Mouse (Mus musculus): ENCODE measurements around the gene Osbp2.

DNA sequence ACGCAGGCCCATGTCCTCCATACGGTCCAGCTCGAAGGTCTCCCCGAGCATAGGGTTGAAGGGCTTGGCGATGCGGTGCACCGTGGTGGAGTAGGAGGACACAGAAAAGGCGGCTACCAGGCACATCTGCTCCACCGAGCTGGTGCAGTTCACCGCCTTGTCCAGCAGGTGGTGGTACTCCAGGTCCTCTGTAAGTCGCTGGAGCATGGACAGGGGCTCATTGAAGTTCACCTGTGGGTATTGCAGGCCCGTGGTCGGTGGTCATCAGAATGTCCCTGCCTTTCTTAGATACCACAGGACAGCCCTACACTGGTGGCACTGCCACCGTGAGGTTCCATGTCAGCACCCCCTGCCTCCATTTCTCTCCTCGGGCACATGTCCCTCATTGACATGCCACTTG lies 149.2 kb downstream of the Osbp2 start:
- peak; percentile 95 for TF ChIP-seq CTCF (IDR thresholded peaks at IDR 0.05; ENCODE audit: low read depth, low read length)
- TF ChIP-seq TAL1 (conservative IDR thresholded peaks at IDR 0.05; ENCODE audit: low read depth, low read length), result no peak
